Mouse (Mus musculus): Measurements from ENCODE around the gene Stambpl1. TPM values are rescaled to one million over a fixed set of nuclear protein-coding genes. Genes with fewer than 3 reads are reported as not detected.

The Stambpl1 gene
- 26.1 and 28.2 TPM in 2 replicates for polyA plus RNA-seq (2015; fragmentation: Nextera tagmentation; extraction: Ambion mirVana)

DNA sequence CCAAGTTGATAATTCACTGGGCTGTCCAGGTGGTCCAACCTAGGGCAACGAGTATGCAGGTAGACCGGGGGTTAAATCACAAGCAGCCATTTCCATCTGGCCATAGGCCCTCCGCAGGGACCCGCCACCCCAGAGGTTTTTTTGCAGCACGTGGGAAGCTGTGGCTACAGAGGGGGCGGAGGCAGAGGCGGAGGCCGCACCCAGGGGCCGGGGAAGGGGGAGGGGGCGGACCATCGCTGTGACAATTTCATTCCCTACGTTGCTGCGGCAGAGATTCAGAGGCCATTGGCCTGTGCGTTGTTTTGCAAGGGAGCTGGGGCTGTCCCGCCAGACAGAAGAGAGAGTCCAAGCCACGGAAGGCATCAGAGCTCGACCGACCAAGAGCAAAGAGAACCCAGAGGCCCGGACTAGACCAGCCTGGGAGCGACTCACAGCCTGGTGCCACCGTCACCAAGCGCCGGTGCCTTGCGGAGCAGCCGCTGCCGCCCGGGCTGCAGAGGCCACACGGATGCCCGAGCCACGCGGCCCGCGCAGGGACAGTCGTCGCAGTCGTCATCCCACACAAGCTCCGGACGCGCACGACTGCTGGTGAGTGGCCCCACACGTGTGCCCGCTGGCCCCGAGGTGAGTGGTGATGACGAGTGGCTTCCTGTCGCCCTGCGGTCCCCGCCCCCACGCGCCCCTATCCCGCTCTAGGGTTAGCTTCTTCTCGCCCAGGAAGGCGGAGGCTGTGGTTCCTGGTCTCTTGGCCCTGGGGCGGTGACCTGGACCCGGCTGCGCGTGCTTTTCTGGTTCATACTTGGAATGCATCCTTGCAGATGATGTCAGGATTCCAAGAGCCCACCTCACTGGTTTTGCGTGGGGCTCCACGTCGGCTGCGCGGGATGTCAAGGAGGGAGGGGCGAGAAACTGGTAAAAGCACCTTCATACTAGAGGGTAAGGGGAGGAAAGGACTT lies at the start of gene Stambpl1:
Gene Stambpl1 (plus strand): TSS at position 222 of the 956 bp plus-strand sequence.

DNA sequence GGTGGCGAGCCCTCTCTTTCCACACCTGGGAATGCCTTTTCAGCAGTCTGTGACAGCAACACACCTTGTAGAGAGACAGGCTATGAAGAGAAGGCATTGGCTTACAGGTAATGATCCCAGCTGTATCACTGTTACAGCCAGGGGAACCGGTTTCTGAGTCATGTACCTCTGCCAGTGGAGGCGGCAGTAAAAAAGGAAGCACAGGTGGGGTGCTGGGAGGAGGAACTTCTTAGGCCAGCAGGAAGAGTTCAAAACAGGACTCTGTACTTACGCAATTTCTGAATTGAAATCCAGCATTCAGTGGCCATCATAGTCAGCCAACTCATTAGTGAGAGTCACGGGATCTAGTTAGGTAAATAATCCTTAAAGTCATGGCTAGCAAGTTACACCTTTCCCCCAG lies 26.1 kb upstream of the Stambpl1 start, which contains the start of gene Ankrd22:
Gene Ankrd22 (minus strand): TSS at position 163 of the 400 bp plus-strand sequence.

DNA sequence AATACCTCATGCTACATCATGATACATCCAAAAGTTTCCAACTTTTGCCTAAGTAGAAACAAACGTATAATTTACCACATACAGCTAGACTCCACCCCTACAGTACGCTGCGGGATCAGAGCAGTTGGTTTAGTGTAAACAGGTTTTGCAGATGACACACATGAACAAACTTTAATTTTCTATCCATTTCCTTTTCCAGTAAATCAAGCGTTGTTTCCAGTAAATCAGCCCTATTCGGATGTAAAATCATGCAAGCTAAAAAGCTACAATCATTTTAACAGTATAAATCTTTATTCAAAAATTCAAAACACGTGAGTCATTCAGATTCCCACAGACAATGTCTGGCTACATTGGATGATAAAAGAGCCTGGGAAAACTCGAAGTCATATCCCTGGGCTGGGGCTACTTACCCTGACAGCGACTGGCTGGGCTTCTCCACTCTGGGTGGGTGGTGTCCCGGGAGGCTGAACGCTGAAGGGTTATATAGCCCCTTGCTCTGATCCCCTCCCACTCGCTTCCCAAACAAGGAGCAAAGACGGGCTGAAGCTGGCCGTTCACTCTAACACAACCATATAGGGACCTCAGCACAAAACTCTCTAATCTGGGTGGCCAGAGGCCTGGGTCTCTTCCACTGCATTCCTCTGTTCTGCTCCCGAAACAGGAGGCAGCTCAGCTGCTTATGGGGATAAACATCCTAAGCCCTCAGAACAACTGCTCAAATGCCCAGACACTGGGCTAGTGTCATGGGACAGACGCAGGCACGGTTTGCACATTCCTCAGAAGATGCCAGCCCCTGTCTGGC lies 63.1 kb downstream of the Stambpl1 start, which contains the start of gene Acta2:
Gene Acta2 (minus strand): TSS at position 711 of the 802 bp plus-strand sequence.

Other genes with a start within 250 kb of the Stambpl1 start
- gene Lipf, start 231.0 kb upstream of the Stambpl1 start, polyA plus RNA-seq (2015; fragmentation: Nextera tagmentation; extraction: Ambion mirVana): not detected in 2 replicates
- gene Lipk, start 183.9 kb upstream of the Stambpl1 start, polyA plus RNA-seq (2015; fragmentation: Nextera tagmentation; extraction: Ambion mirVana): 0.10 TPM in 1 of 2 replicates, not detected in the other
- gene Lipn, start 124.9 kb upstream of the Stambpl1 start, polyA plus RNA-seq (2015; fragmentation: Nextera tagmentation; extraction: Ambion mirVana): not detected in 2 replicates
- gene Lipm, start 91.3 kb upstream of the Stambpl1 start, polyA plus RNA-seq (2015; fragmentation: Nextera tagmentation; extraction: Ambion mirVana): not detected in 2 replicates
- gene Ankrd22, start 26.2 kb upstream of the Stambpl1 start, polyA plus RNA-seq (2015; fragmentation: Nextera tagmentation; extraction: Ambion mirVana): not detected in 2 replicates
- gene Acta2, start 63.4 kb downstream of the Stambpl1 start, polyA plus RNA-seq (2015; fragmentation: Nextera tagmentation; extraction: Ambion mirVana): 8.2 and 12.0 TPM in 2 replicates
- gene Fas, start 98.4 kb downstream of the Stambpl1 start, polyA plus RNA-seq (2015; fragmentation: Nextera tagmentation; extraction: Ambion mirVana): 2.8 and 4.9 TPM in 2 replicates